Mouse (Mus musculus): ENCODE data around the gene Iqcg. TPM values are rescaled to one million over a fixed set of nuclear protein-coding genes. Genes with fewer than 3 reads are reported as not detected.

The Iqcg gene
- total and polyA plus RNA-seq, 3 experiments, result 3.4 to 21.8 (median 7.3) TPM

GRCm38 (mm10) chr16:33005216-33005615 lies 50.8 kb downstream of the Iqcg start:
- DNase-seq (ENCODE audit: extremely low read depth), result no peak
- no peak overlapping the region for H3K9ac ChIP-seq (ENCODE audit: insufficient read depth, low read depth)
- dilution Hi-C loops (cut with MboI; ENCODE audit: extremely low pct_ligation_motif_present, extremely low pct_unique_long_range_greater_than_20kb, low sequenced_read_pairs), result no loop called here
- H3K4me3 ChIP-seq (replicated peaks in 1 of 3; ENCODE audit: low read depth in 2 of 3, low read length in 2 of 3, poor library complexity in 1 of 3), result no peak overlapping the region
- no peak overlapping the region for H3K27ac ChIP-seq (ENCODE audit: insufficient read depth, low read depth)
- H3K4me1 ChIP-seq (ENCODE audit: control insufficient read depth in 1 of 2, insufficient read depth in 2 of 2), result no peaks in the 10 kb centered on the region
- H3K36me3 ChIP-seq (replicated peaks in 1 of 2; ENCODE audit: control insufficient read depth in 1 of 2, insufficient read depth in 1 of 2, low read length in 1 of 2), result peaks cover 46 to 89% of the 10 kb centered on the region in 2 experiments
- H3K79me2 ChIP-seq (replicated peaks; ENCODE audit: control insufficient read depth, extremely low read depth, insufficient read depth, poor library complexity, severe bottlenecking), result no peaks in the 10 kb centered on the region
- TF ChIP-seq NELFE (IDR thresholded peaks at IDR 0.05; ENCODE audit: low read depth, low read length) (no peak), IRF4 (IDR thresholded peaks at IDR 0.05; ENCODE audit: low read depth, low read length) (no peak), CHD2 (IDR thresholded peaks at IDR 0.05; ENCODE audit: low read length) (no peak), E2F4 (IDR thresholded peaks at IDR 0.05; ENCODE audit: insufficient replicate concordance, low read depth, low read length) (no peak)
- no peaks in the 10 kb centered on the region for H3K27me3 ChIP-seq (replicated peaks)
- no peak overlapping the region for H3K4me2 ChIP-seq (ENCODE audit: insufficient read depth, low read depth, poor library complexity, severe bottlenecking)
- H3K9me3 ChIP-seq (replicated peaks; ENCODE audit: low read length), result peaks cover under 1% of the 10 kb centered on the region
- in situ Hi-C loops (cut with MboI; ENCODE audit: low pct_ligation_motif_present, low pct_unique_long_range_greater_than_20kb, low sequenced_read_pairs), result no loop called here

DNA sequence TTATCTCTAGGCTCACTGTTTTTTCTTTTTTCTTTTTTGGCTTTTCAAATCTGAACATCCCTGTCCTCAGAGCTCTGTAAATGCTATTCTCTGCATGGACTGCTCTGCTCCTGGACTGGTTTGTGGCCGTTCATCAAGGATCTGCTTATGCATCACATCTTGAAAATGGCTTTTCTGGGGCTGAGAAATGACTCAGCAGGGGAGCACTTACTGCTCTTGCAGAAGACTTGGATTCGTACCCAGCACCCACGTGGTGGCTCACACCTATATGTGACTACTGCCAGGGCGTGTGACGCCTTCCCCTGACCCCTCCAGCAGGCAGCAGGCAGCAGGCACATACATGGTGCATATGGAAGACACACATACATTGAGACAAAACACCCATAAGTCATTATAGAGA lies 63.9 kb downstream of the Iqcg start:
- Histone ChIP-seq H3K27me3 (replicated peaks) (no peaks in the 10 kb centered on the region), H3K4me3 (replicated peaks in 1 of 3; ENCODE audit: low read depth in 2 of 3, low read length in 2 of 3, poor library complexity in 1 of 3) (no peak overlapping the region), H3K9me3 (replicated peaks; ENCODE audit: low read length) (no peaks in the 10 kb centered on the region), H3K9ac (ENCODE audit: insufficient read depth, low read depth) (no peak overlapping the region), H3K36me3 (replicated peaks in 1 of 2; ENCODE audit: control insufficient read depth in 1 of 2, insufficient read depth in 1 of 2, low read length in 1 of 2) (peaks cover 30 to 72% of the 10 kb centered on the region in 2 experiments), H3K4me2 (ENCODE audit: insufficient read depth, low read depth, poor library complexity, severe bottlenecking) (no peak overlapping the region), H3K4me1 (ENCODE audit: control insufficient read depth in 1 of 2, insufficient read depth in 2 of 2) (peaks cover 3 to 16% of the 10 kb centered on the region in 2 experiments; a peak in 3 of 4 replicates), H3K27ac (ENCODE audit: insufficient read depth, low read depth) (no peak overlapping the region), H3K79me2 (replicated peaks; ENCODE audit: control insufficient read depth, extremely low read depth, insufficient read depth, poor library complexity, severe bottlenecking) (no peaks in the 10 kb centered on the region)
- DNase-seq (ENCODE audit: extremely low read depth), result no peak
- in situ Hi-C loops (cut with MboI; ENCODE audit: low pct_ligation_motif_present, low pct_unique_long_range_greater_than_20kb, low sequenced_read_pairs), result no loop called here
- dilution Hi-C loops (cut with MboI; ENCODE audit: extremely low pct_ligation_motif_present, extremely low pct_unique_long_range_greater_than_20kb, low sequenced_read_pairs), result no loop called here
- TF ChIP-seq ZKSCAN1 (IDR thresholded peaks at IDR 0.05; ENCODE audit: borderline replicate concordance, low read depth, low read length) (no peak), ZC3H11A (IDR thresholded peaks at IDR 0.05; ENCODE audit: low read depth, low read length) (no peak), RCOR1 (conservative IDR thresholded peaks at IDR 0.05; ENCODE audit: low read depth, low read length) (no peak), SIN3A (IDR thresholded peaks at IDR 0.05; ENCODE audit: low read length) (no peak)

- TF ChIP-seq TBP (conservative IDR thresholded peaks at IDR 0.05; ENCODE audit: low read depth, low read length) (no peak), E2F4 (IDR thresholded peaks at IDR 0.05; ENCODE audit: insufficient replicate concordance, low read depth, low read length) (no peak), RAD21 (IDR thresholded peaks at IDR 0.05; ENCODE audit: low read depth, low read length) (no peak), CTCF (conservative IDR thresholded peaks at IDR 0.05 in 1 of 2, IDR thresholded peaks at IDR 0.05 in 1 of 2; ENCODE audit: low read depth in 2 of 2, low read length in 2 of 2) (no peak), BHLHE40 (IDR thresholded peaks at IDR 0.05; ENCODE audit: low read depth, low read length) (no peak), HCFC1 (IDR thresholded peaks at IDR 0.05; ENCODE audit: low read depth, low read length) (no peak), NELFE (IDR thresholded peaks at IDR 0.05; ENCODE audit: low read depth, low read length) (no peak), USF2 (conservative IDR thresholded peaks at IDR 0.05; ENCODE audit: low read depth, low read length) (no peak), MXI1 (IDR thresholded peaks at IDR 0.05; ENCODE audit: low read depth, low read length) (no peak), MEF2A (IDR thresholded peaks at IDR 0.05; ENCODE audit: borderline replicate concordance, low read depth, low read length) (no peak), NRF1 (IDR thresholded peaks at IDR 0.05; ENCODE audit: low read depth, low read length) (no peak), JUN (IDR thresholded peaks at IDR 0.05; ENCODE audit: insufficient read depth, low read depth, low read length) (no peak), ZKSCAN1 (IDR thresholded peaks at IDR 0.05; ENCODE audit: borderline replicate concordance, low read depth, low read length) (no peak), JUND (conservative IDR thresholded peaks at IDR 0.05; ENCODE audit: low read depth, low read length) (no peak), ZNF384 (IDR thresholded peaks at IDR 0.05; ENCODE audit: low read depth, low read length) (no peak), RCOR1 (conservative IDR thresholded peaks at IDR 0.05; ENCODE audit: low read depth, low read length) (no peak), EP300 (IDR thresholded peaks at IDR 0.05; ENCODE audit: low read length) (no peak), ETS1 (conservative IDR thresholded peaks at IDR 0.05; ENCODE audit: low read depth, low read length) (no peak), UBTF (IDR thresholded peaks at IDR 0.05; ENCODE audit: low read depth, low read length) (no peak)
- Histone ChIP-seq H3K9me3 (replicated peaks; ENCODE audit: low read length) (no peaks in the 10 kb centered on the region), H3K27ac (ENCODE audit: insufficient read depth, low read depth) (no peak overlapping the region), H3K9ac (ENCODE audit: insufficient read depth, low read depth) (no peak overlapping the region), H3K79me2 (replicated peaks; ENCODE audit: control insufficient read depth, extremely low read depth, insufficient read depth, poor library complexity, severe bottlenecking) (no peaks in the 10 kb centered on the region), H3K4me3 (replicated peaks in 1 of 3; ENCODE audit: low read depth in 2 of 3, low read length in 2 of 3, poor library complexity in 1 of 3) (no peak overlapping the region), H3K4me2 (ENCODE audit: insufficient read depth, low read depth, poor library complexity, severe bottlenecking) (no peak overlapping the region), H3K27me3 (replicated peaks) (no peaks in the 10 kb centered on the region), H3K4me1 (ENCODE audit: control insufficient read depth in 1 of 2, insufficient read depth in 2 of 2) (peaks cover 0 to 16% of the 10 kb centered on the region in 2 experiments; a peak in 2 of 4 replicates), H3K36me3 (replicated peaks in 1 of 2; ENCODE audit: control insufficient read depth in 1 of 2, insufficient read depth in 1 of 2, low read length in 1 of 2) (peaks cover 19 to 77% of the 10 kb centered on the region in 2 experiments)
- no peak for DNase-seq (ENCODE audit: extremely low read depth)
- dilution Hi-C loops (cut with MboI; ENCODE audit: extremely low pct_ligation_motif_present, extremely low pct_unique_long_range_greater_than_20kb, low sequenced_read_pairs) (no loop called here), in situ Hi-C loops (cut with MboI; ENCODE audit: low pct_ligation_motif_present, low pct_unique_long_range_greater_than_20kb, low sequenced_read_pairs) (no loop called here)
Observed at GRCm38 (mm10) chr16:32984631-32985030, 71.4 kb downstream of the Iqcg start.
